Mouse (Mus musculus): Measurements from ENCODE around the gene Pigb. TPM values are rescaled to one million over a fixed set of nuclear protein-coding genes. Genes with fewer than 3 reads are reported as not detected.

Gene Pigb
- polyA plus RNA-seq (2015; fragmentation: Illumina TruSeq; extraction: RNeasy Lipid Tissue Mini Kit (QIAGEN cat#74804); ENCODE audit: insufficient read depth, low replicate concordance), result 15.8 TPM

DNA sequence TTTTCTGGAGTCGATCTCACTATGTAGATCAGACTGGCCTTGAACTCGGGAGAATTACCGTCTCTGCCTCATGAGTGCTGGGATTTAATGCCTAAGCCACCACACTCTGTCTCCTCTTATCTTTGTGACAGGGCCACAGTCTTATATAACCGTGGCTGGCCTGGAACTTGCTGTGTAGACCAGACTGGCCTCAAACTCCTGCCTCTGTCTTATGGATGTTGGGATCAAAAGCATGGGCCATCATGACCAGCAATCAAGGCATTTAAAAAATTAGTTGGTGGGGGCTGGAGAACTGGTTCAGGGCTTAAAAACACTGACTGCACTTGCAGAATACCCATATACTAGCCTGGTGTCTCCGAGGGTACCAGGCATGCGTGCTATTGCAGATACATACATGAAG is at the start of gene Pigb:
Gene Pigb (minus strand): TSS at position 299 of the 400 bp plus-strand sequence.

DNA sequence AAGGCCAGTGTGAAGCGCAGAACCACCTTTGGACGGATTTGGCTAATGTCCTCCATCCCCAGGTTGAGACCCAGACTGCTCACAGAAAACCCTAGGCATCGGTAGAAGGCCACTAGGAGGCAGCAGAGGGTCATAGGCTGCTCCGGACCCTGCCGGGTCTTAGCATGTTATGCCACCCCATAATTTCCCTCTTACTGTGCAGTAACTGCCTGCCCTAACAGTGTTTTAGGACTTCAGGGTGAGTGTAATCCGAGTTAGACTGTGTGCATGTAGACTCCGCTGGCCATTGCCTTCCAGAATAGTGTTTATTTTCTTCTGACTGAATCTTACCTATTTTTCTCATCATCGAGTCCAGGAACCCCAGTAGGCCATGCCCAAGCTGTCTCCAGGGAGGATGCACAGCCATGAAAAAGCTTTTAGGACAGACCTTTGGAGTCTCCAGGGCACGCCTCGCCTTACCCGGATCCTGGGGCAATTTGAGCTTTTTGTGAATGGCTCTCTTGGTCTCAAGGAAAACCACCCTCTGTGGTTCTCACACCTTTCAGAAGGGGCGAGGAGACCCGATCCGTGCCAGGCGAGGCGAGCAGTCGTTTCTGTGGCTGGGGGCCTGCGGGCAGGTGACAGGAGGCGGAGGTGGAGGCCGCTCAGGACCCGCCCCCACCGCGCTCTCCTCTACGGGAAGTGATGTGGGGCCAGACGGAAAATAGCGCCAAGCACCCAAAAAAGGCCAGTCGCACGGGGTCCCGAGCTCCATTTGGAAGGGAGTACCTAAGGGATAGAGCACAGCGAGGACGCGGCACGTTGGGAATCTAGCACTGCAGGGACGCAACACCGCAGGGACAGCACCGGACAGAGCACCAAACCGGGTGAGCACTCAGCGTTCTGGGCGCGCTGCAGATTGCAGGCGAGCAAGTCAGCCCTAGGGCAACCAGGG is 4.2 kb upstream of the Pigb start, which contains the start of gene Rab27a:
Gene Rab27a (plus strand): TSS at position 709 of the 934 bp plus-strand sequence.

DNA sequence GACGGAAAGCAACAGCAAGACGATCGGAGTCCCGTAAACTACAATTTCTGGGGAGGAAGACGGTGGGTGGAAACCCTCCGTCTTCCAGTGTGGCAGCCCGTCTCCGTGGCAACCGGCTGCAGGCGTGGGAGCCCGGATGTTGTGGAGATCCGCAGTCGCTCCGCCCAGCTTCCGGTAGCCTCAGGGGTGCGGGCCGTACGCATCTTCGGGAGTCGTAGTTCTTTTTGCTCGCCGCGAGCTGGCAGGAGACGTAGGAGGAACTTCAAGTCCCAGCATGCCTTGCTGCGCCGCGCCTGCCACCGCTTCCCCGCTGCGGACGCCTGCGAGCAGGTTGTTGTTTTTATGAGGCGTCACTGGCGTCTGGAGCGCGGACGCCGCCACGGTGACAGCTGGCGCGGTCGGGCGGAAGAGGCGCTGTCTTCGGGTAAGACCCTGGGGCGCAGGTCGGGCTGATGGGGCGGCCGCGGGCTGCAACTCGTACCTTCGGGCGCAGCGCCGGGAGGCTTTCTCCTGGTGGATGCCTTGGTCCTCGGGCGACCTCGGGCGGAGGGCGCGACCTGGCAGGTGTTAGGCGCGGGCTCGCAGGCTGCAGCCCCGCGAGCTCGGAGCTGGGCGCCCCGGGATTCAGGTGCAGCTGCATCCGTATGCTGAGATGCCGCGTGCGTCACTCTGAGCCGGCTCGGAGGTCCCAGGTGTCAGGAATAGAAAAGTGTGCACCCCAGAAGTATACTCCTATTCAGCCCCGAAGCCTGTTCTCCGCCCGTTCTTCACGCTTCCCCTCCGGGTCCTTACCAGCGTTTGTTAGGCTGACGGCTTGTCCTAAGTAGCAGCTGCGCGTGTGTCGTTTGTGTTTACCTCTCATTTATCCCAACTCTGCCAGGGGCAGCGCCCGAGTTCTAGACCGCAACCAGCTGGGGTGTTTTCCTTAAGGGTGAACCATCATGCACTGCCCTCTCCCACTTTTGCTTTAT is 54.6 kb downstream of the Pigb start, which contains the start of the genes Ccpg1os and Ccpg1:
Gene Ccpg1os (minus strand): TSS at position 133 of the 971 bp plus-strand sequence.
Gene Ccpg1 (plus strand): TSS at position 180 of the 971 bp plus-strand sequence.

DNA sequence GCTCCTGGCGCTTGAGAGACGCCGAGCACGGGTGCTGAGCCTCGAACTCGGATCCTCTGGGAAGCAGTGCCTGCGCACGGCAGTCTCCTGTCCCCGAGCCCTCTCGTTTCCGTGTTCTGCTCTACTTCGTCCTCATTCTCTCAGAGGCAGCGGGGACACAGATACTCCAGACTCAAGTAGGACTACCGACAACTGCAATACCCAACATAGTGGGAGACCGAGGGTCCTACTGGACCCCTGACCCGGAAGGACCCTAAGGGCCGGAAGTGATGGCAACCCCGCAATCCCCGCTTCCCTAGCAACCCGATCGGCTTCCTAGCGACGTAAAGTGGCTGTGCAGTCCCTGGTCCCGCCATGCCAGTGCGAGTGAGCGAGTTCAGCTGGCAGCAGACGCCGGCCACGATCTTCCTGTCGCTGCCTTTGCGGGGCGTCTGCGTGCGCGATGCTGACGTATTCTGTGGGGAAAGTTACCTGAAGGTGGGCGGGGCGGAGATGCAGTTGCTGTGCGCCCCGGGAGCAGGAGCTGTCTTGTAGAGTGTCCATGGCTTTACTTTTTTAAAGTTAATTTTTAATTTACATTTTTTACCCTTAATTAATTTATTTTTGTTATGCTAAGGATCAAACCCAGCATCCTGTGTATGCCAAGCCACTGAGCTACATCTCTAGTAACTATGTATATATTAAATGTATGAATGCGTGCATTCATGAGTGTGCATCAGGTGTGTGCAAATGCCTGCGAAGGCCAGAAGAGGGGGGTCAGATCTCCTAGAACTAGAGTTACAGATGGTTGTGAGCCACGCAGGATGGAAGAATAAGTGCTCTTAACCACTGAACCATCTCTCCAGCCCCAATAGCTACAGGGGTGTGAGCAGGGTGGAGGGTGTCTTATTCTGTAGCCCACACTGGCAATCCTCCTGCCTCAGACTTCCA is 81.4 kb downstream of the Pigb start, which contains the start of the genes Dyx1c1 and Gm44503:
Gene Dyx1c1 (plus strand): TSS at position 265 of the 930 bp plus-strand sequence.
Gene Gm44503 (plus strand): TSS at position 332 of the 930 bp plus-strand sequence.

Other genes starting within 250 kb of the Pigb start
- 0.26 TPM for gene Prtg, start 233.5 kb downstream of the Pigb start, polyA plus RNA-seq (2015; fragmentation: Illumina TruSeq; extraction: RNeasy Lipid Tissue Mini Kit (QIAGEN cat#74804); ENCODE audit: insufficient read depth, low replicate concordance)
- 1.3 TPM for gene Pygo1, start 114.7 kb downstream of the Pigb start, polyA plus RNA-seq (2015; fragmentation: Illumina TruSeq; extraction: RNeasy Lipid Tissue Mini Kit (QIAGEN cat#74804); ENCODE audit: insufficient read depth, low replicate concordance)
- gene Dyx1c1, start 81.6 kb downstream of the Pigb start, polyA plus RNA-seq (2015; fragmentation: Illumina TruSeq; extraction: RNeasy Lipid Tissue Mini Kit (QIAGEN cat#74804); ENCODE audit: insufficient read depth, low replicate concordance), result 1.9 TPM
- gene Gm44503, start 81.5 kb downstream of the Pigb start, polyA plus RNA-seq (2015; fragmentation: Illumina TruSeq; extraction: RNeasy Lipid Tissue Mini Kit (QIAGEN cat#74804); ENCODE audit: insufficient read depth, low replicate concordance), result not detected
- 7.8 TPM for gene Ccpg1os, start 55.0 kb downstream of the Pigb start, polyA plus RNA-seq (2015; fragmentation: Illumina TruSeq; extraction: RNeasy Lipid Tissue Mini Kit (QIAGEN cat#74804); ENCODE audit: insufficient read depth, low replicate concordance)
- 77.0 TPM for gene Ccpg1, start 54.9 kb downstream of the Pigb start, polyA plus RNA-seq (2015; fragmentation: Illumina TruSeq; extraction: RNeasy Lipid Tissue Mini Kit (QIAGEN cat#74804); ENCODE audit: insufficient read depth, low replicate concordance)
- 30.8 TPM for gene Rab27a, start 4.5 kb upstream of the Pigb start, polyA plus RNA-seq (2015; fragmentation: Illumina TruSeq; extraction: RNeasy Lipid Tissue Mini Kit (QIAGEN cat#74804); ENCODE audit: insufficient read depth, low replicate concordance)
- gene Khdc3, start 61.5 kb upstream of the Pigb start, polyA plus RNA-seq (2015; fragmentation: Illumina TruSeq; extraction: RNeasy Lipid Tissue Mini Kit (QIAGEN cat#74804); ENCODE audit: insufficient read depth, low replicate concordance), result 1.3 TPM
- gene Gm20509, start 62.1 kb upstream of the Pigb start, polyA plus RNA-seq (2015; fragmentation: Illumina TruSeq; extraction: RNeasy Lipid Tissue Mini Kit (QIAGEN cat#74804); ENCODE audit: insufficient read depth, low replicate concordance), result not detected
- 77.2 TPM for gene Rsl24d1, start 73.0 kb upstream of the Pigb start, polyA plus RNA-seq (2015; fragmentation: Illumina TruSeq; extraction: RNeasy Lipid Tissue Mini Kit (QIAGEN cat#74804); ENCODE audit: insufficient read depth, low replicate concordance)

Data from spleen, adult 10 weeks (tissue).